Mouse (Mus musculus) c-Kit-negative CD71-positive TER-119-positive erythroid progenitor cells, embryonic 14.5 days (primary cell): Measurements from ENCODE around the gene Med12.
A peak's percentile ranks its signal among the peaks of the same experiment; 100 is the strongest.
"Not testable (repeated sequence)": the region's sequence is repeated elsewhere in the genome, so short reads cannot be mapped to it uniquely, and the experiment has no call there.

ENCODE experiments used
- DNase-seq: peaks from one replicate; pipeline ENCODE4 v3.0.0-alpha.2; 2013; ENCODE audit warnings: low read depth, low spot score

The Med12 gene

DNA sequence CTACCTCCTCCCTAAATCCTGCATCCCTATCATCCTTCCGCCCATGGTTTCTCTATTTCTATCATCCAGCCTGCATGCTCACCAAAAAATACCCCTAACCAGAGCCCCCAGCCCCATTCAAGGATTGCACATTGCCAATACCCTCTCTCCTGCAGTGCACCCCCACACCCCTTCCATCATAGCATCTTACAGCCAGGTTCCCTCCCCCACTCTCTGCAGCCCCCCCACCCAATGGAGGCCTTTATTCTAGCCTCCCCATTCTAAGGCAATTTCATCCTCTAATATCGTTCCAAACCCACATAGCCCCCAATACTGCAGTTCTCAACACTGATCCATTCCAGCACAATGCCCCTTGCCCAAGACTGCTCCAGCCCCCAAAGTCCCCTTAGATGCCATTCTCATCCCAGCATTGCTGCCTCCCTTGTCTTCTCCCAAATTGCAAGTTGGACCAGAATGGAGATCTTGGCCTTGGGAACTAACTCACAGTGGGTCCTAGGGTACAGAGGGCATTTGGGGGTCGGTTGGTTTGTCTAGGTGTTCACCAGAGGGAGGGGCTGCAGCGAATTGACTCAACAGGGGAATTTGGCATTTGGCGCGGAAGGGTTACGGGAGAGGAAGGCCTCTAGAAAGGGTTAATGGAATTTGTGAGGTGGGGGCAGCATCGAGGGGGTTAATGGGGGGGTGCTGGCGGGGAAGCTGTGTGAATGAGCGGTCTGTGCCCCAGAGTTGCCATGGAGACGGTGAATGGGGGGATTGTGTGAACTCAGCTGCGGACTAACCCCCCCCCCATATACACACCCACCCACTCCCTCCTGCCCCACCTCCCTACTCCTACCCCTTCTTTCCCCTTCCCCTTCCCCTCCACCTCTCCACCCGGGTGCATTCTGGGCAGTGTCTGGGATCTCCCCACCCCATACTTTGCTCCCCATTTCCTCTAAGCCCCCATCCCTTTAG is 25.9 kb downstream of the Med12 start:
- DNase-seq, result no peak

DNA sequence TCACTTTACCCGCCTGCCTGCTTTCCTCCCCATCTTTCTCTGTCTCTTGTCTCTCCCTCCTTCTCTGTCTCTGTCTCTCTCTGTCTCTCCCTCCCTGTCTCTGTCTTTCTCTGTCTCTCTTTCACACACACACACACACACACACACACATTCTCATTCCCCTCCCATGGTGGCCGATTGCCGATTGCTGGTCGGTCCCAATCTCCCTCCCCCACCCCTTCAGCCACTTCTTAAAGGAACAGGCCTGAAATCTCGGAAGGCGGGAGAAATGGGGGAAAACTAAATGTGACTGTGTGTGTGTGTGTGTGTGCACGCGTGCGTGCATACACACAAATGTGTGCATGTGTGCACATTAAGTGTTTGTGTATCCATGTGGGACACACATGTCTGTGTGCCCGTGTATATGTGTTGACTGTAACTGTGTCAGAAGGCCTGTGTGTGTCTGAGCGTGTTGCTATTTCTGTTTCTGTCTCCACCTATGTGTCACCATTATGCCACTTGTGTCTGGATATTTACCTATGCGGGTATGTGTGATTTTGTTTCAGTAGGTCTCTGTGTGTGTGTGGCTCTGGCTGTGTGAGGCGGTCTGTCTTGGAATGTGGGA is 26.7 kb downstream of the Med12 start:
- DNase-seq, result no peak

DNA sequence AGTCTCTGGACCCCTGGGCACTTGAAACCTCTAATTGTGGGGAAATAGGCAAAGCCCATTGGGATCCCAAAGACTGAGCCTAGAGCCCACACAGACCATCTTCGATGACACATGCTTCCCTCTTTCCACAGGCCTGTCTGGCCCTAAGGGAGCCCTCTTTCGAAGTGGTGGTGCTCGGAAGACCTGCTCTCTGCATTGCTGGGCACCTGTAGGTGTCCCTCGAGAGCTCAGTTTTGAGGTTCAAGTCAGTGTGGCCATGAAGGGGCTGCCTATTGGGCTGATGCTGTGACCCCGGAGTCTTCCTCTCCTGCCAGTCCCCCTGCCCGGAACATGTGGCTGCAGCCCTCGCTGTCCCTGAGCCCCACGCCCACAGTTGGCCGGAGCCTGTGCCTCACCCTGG is 27.8 kb downstream of the Med12 start:
- DNase-seq, result no peak

- DNase-seq, result no peak
Observed at GRCm38 (mm10) chrX:101304646-101305045, 30.8 kb downstream of the Med12 start.

DNA sequence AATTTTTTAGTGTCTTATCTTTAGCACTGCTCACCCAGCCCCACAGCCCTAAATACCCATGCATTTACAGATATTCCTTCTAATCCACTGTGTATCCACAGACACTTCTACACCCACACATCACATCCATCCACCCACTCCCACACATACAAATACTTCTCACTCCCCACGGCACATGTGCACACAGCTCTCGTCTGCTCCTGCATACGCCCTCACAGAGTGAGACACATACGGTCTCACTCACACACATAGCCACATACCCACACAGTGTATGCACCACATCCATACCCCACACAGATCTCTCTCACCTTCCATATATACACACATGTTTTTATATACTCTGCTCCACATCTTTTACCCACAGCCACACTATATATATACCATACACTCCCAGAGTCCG is 35.5 kb downstream of the Med12 start:
- no peak for DNase-seq

GRCm38 (mm10) chrX:101313625-101314359 is 40.0 kb downstream of the Med12 start:
- no peak for DNase-seq

GRCm38 (mm10) chrX:101319775-101320174 is 45.9 kb downstream of the Med12 start:
- no peak for DNase-seq

GRCm38 (mm10) chrX:101325989-101326899 is 52.4 kb downstream of the Med12 start:
- DNase-seq, result no peak

GRCm38 (mm10) chrX:101329372-101330028 is 55.7 kb downstream of the Med12 start:
- DNase-seq, result peak; percentile 57

GRCm38 (mm10) chrX:101332031-101332374 is 58.2 kb downstream of the Med12 start:
- DNase-seq, result no peak

DNA sequence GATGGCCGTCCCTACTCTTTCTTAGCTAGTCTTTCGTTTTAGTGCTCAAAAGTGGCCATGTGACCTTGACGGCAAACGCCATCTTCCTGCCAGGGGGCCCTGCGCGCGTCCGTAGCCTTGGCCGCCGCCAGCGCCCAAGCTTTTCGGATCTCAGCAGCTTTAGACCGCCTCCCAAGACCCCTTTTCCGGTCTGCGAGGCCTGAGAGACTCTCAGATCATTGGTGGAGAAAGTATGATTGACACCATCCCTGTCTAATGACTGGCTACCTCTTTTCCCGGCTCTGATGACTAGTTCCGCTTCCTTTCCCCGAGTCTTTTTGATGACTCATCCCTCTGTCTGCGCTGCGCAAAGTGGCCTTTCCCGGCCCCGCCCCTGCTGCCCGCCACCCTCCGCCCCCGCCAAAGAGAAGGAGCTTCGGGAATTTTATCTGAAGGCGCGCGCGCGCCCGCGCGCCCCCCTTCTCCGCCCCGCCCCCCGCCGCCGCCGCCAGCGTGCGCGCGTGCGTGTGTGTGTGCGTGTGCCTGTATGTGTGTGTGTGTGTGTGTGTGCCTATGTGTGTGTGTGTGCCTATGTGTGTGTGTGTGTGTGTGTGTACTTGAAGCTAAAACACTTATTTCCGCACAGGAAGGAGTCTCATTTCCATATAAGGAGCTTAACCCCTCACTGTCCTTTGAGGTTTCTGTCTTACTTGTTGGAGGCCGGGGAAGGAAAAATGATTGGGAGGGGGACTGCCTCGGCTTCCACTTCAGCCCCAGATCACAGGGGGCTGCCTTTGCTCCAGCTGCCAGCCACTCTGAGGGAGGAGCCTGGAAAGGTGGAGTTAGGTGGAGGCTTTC is 58.8 kb downstream of the Med12 start:
- peak; percentile 88 for DNase-seq

GRCm38 (mm10) chrX:101334606-101335005 is 60.8 kb downstream of the Med12 start:
- DNase-seq, result peak; percentile 46

- no peak for DNase-seq
Observed at GRCm38 (mm10) chrX:101338666-101339065, 64.8 kb downstream of the Med12 start.

GRCm38 (mm10) chrX:101342837-101343236 is 69.0 kb downstream of the Med12 start:
- DNase-seq, result not testable (repeated sequence)

GRCm38 (mm10) chrX:101345456-101345855 is 71.6 kb downstream of the Med12 start:
- DNase-seq, result no peak

GRCm38 (mm10) chrX:101346475-101346874 is 72.6 kb downstream of the Med12 start:
- DNase-seq, result no peak
